Mouse (Mus musculus) liver, embryonic 13.5 days (tissue): ENCODE data around the gene Cpm. TPM values are rescaled to one million over a fixed set of nuclear protein-coding genes. Genes with fewer than 3 reads are reported as not detected.

Experiments used
- ATAC-seq: fragments of 200-750 bp; cut with Nextera tagmentation; 2 replicates; pipeline ENCODE4 v1.8.0; 2017; ENCODE audit warnings: low read depth, mild to moderate bottlenecking, moderate number of reproducible peaks, moderate library complexity
- DNase-seq: peaks from one replicate; pipeline ENCODE4 v3.0.0; 2022
- H3K27ac ChIP-seq: fragments of 300-500 bp; sonication (generic); 2 replicates; pipeline ENCODE4 v1.5.1; 2015; ENCODE audit warnings: moderate library complexity, mild to moderate bottlenecking, inconsistent platforms
- H3K27me3 ChIP-seq: fragments of 300-500 bp; sonication (generic); 2 replicates; pipeline ENCODE4 v1.6.1; 2015; ENCODE audit warnings: mild to moderate bottlenecking, inconsistent platforms
- H3K36me3 ChIP-seq: fragments of 300-500 bp; sonication (generic); 2 replicates; pipeline ENCODE4 v1.6.1; 2015; ENCODE audit warnings: mild to moderate bottlenecking, inconsistent platforms
- H3K4me1 ChIP-seq: fragments of 300-500 bp; sonication (generic); replicated peaks from 2 replicates; pipeline ENCODE4 v1.6.1; 2015; ENCODE audit warnings: inconsistent platforms
- H3K4me2 ChIP-seq: fragments of 300-500 bp; sonication (generic); 2 replicates; pipeline ENCODE4 v1.6.1; 2015; ENCODE audit warnings: inconsistent platforms, mild to moderate bottlenecking, moderate library complexity
- H3K4me3 ChIP-seq: fragments of 300-500 bp; sonication (generic); replicated peaks from 2 replicates; pipeline ENCODE4 v1.5.1; 2015; ENCODE audit warnings: mild to moderate bottlenecking, inconsistent platforms
- H3K9ac ChIP-seq: fragments of 300-500 bp; sonication (generic); 2 replicates; pipeline ENCODE4 v1.6.1; 2015; ENCODE audit warnings: mild to moderate bottlenecking, inconsistent platforms
- H3K9me3 ChIP-seq: fragments of 300-500 bp; sonication (generic); replicated peaks from 2 replicates; pipeline ENCODE4 v1.6.1; 2016; ENCODE audit warnings: inconsistent platforms
- WGBS: fragments of 180-500 bp; shearing (Covaris S2); methylation state at CpG from one replicate; pipeline ENCODE4 v1.1.7; 2015; ENCODE audit not compliant: insufficient replicate concordance; 5-methylcytosine and 5-hydroxymethylcytosine counted together
- polyA plus RNA-seq: library from polyadenylated mRNA; unstranded; fragments of >200 nt; fragmentation: Nextera tagmentation; extraction: Ambion mirVana; gene quantifications from 2 replicates; pipeline ENCODE4 v1.2.1, GENCODE M21; 2015

The Cpm gene
- polyA plus RNA-seq, 1 experiment from 2014 or later = 19.3 TPM

DNA sequence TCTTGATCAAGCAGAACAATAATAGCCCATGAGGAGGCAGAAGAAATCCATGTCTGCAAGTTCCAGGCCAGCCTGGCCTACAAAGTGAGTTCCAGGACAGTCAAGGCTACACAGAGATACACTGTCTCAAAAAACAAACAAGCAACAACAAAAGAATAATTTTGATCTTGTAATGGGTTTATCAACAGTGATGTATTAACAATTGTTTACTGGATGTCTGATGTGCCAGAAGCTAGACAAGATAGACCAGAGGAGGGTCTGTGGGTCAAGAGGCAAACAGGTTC, 35.6 kb downstream of the Cpm start:
- Histone ChIP-seq H3K4me3 (no peak overlapping the region), H3K4me1 (peaks cover 3% of the 10 kb centered on the region; the same call in 1 of the 2 replicates), H3K27ac (no peak overlapping the region), H3K9me3 (no peaks in the 10 kb centered on the region), H3K36me3 (no peaks in the 10 kb centered on the region), H3K4me2 (no peak overlapping the region), H3K27me3 (no peaks in the 10 kb centered on the region), H3K9ac (no peak overlapping the region)
- DNase-seq = no peak
- ATAC-seq = no peak

- ATAC-seq (no peak), DNase-seq (no peak)
- H3K4me1 ChIP-seq = peaks cover 3% of the 10 kb centered on the region; the same call in 1 of the 2 replicates
- WGBS = 54% methylated on average over 9 of the region's 9 CpGs
- no peak overlapping the region for H3K27ac ChIP-seq
- no peak overlapping the region for H3K9ac ChIP-seq
- no peaks in the 10 kb centered on the region for H3K36me3 ChIP-seq
- H3K4me3 ChIP-seq = no peak overlapping the region
- no peaks in the 10 kb centered on the region for H3K27me3 ChIP-seq
- H3K4me2 ChIP-seq = no peak overlapping the region
- H3K9me3 ChIP-seq = no peaks in the 10 kb centered on the region
Observed at GRCm38 (mm10) chr10:117665376-117666275, 36.3 kb downstream of the Cpm start.

DNA sequence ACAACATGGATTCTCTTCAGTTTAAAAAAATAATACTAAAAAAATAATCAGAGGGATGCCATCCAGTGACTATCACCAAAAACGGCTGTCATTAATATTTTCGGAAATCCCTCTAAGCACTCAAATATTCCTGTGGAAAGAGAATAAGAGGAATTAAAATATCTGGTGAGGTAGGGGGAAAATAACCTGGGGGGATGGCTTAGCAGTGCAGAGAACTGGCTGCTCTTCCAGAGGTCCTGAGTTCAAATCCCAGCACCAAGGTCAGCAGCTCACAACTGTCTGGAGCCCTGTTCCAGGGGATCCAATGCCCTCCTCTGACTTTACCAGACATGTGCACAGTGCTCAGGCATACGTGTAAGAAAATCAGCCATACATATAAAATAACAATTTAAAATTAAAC, 37.1 kb downstream of the Cpm start:
- Histone ChIP-seq H3K4me2 (no peak overlapping the region), H3K9me3 (no peaks in the 10 kb centered on the region), H3K27me3 (no peaks in the 10 kb centered on the region), H3K9ac (no peak overlapping the region), H3K4me1 (peaks cover 3% of the 10 kb centered on the region; the same call in 1 of the 2 replicates), H3K4me3 (no peak overlapping the region), H3K36me3 (no peaks in the 10 kb centered on the region), H3K27ac (no peak overlapping the region)
- ATAC-seq (no peak), DNase-seq (no peak)
- WGBS = 66% methylated on average over 3 of the region's 3 CpGs

DNA sequence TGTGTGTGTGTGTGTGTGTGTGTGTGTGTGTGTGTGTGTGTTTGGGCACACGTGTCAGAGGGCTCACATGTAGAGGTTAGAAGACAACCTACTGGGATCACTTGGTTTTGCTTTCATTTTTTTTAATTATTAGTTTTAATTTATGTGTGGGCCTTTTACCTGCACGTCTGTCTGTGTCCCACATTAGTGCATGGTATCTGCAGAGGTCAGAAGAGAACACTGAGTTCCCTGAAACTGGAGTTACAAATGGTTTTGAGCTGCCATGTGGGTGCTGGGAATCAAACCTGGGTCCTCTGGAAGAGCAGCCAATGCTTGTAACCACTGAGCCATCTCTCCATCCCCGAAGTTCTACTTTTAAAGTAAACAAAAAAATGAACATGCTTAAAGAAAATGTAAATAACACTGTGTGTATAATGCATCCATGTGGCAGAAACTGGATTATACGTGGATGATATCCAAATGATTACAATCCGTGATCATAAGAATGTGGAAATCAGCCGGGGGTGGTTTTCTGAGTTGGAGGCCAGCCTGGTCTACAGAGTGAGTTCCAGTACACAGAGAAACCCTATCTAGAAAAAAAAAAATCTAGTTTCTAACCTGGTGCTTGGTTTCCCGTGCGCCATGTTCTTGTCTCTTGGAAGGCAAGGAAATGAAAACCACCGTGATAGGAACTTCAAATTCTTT, 37.8 kb downstream of the Cpm start:
- no peaks in the 10 kb centered on the region for H3K36me3 ChIP-seq
- 78% methylated on average over 9 of the region's 9 CpGs for WGBS
- peaks cover 3% of the 10 kb centered on the region; the same call in 1 of the 2 replicates for H3K4me1 ChIP-seq
- no peak overlapping the region for H3K9ac ChIP-seq
- no peak overlapping the region for H3K27ac ChIP-seq
- H3K9me3 ChIP-seq = no peaks in the 10 kb centered on the region
- no peak overlapping the region for H3K4me3 ChIP-seq
- no peak overlapping the region for H3K4me2 ChIP-seq
- DNase-seq (no peak), ATAC-seq (no peak)
- no peaks in the 10 kb centered on the region for H3K27me3 ChIP-seq

GRCm38 (mm10) chr10:117667663-117668507, 38.6 kb downstream of the Cpm start:
- no peak for DNase-seq
- Histone ChIP-seq H3K4me2 (no peak overlapping the region), H3K4me1 (peaks cover 1% of the 10 kb centered on the region; the same call in 1 of the 2 replicates), H3K27ac (no peak overlapping the region), H3K9me3 (no peaks in the 10 kb centered on the region), H3K4me3 (no peak overlapping the region), H3K27me3 (no peaks in the 10 kb centered on the region), H3K9ac (no peak overlapping the region), H3K36me3 (no peaks in the 10 kb centered on the region)
- 79% methylated on average over 28 of the region's 28 CpGs for WGBS
- ATAC-seq = no peak

GRCm38 (mm10) chr10:117668546-117669300, 39.4 kb downstream of the Cpm start:
- ATAC-seq = no peak
- Histone ChIP-seq H3K4me1 (no peaks in the 10 kb centered on the region), H3K4me2 (no peak overlapping the region), H3K4me3 (no peak overlapping the region), H3K9me3 (no peaks in the 10 kb centered on the region), H3K27me3 (no peaks in the 10 kb centered on the region), H3K9ac (no peak overlapping the region), H3K27ac (no peak overlapping the region), H3K36me3 (no peaks in the 10 kb centered on the region)
- no peak for DNase-seq
- 69% methylated on average over 10 of the region's 10 CpGs for WGBS

GRCm38 (mm10) chr10:117669449-117670090, 40.3 kb downstream of the Cpm start:
- Histone ChIP-seq H3K9me3 (no peaks in the 10 kb centered on the region), H3K9ac (no peak overlapping the region), H3K27ac (no peak overlapping the region), H3K4me2 (no peak overlapping the region), H3K4me3 (no peak overlapping the region), H3K27me3 (no peaks in the 10 kb centered on the region), H3K4me1 (no peaks in the 10 kb centered on the region), H3K36me3 (no peaks in the 10 kb centered on the region)
- ATAC-seq = no peak
- no peak for DNase-seq
- whole genome bisulfite sequencing = 65% methylated on average over 10 of the region's 10 CpGs

DNA sequence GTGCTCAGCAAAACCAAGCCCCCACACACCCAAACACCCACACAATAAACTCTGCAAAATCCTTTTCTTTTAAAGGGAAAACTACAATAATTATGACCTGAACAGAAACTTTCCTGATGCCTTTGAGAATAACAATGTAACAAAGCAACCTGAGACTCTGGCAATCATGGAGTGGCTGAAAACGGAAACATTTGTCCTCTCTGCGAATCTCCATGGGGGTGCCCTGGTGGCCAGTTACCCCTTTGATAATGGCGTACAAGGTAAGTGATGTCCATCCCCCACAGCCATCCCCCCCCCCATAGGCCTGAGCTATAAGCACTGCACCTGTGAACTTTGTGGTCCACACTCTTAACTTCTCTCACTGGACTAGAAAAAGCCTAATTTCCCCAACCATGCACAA, 40.8 kb downstream of the Cpm start:
- Histone ChIP-seq H3K36me3 (no peaks in the 10 kb centered on the region), H3K27ac (no peak overlapping the region), H3K27me3 (no peaks in the 10 kb centered on the region), H3K4me2 (no peak overlapping the region), H3K9me3 (no peaks in the 10 kb centered on the region), H3K4me3 (no peak overlapping the region), H3K9ac (no peak overlapping the region), H3K4me1 (no peaks in the 10 kb centered on the region)
- DNase-seq (no peak), ATAC-seq (no peak)
- 63% methylated on average over 3 of the region's 3 CpGs for WGBS

DNA sequence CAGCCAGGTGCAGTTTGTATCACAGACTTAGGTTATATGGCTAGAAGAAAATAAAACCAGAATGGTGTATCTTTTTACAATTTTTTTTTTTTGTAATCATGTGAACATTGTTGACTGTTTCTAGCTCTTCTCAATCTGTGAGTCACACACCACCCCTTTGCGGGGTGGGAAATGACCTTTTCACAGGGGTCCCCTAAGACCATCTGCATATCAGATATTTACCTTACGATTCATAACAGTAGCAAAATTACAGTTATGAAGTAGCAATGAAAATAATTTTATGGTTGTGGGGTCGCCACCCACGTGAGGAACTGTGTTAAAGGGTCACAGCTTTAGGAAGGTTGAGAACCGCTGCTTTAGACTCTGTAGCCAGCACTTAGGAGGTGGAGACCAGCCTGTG, 41.5 kb downstream of the Cpm start:
- 64% methylated on average over 5 of the region's 5 CpGs for WGBS
- ATAC-seq = no peak
- H3K9me3 ChIP-seq = no peaks in the 10 kb centered on the region
- H3K27me3 ChIP-seq = no peaks in the 10 kb centered on the region
- no peak overlapping the region for H3K27ac ChIP-seq
- no peak overlapping the region for H3K4me2 ChIP-seq
- no peaks in the 10 kb centered on the region for H3K36me3 ChIP-seq
- peaks cover 2% of the 10 kb centered on the region for H3K4me1 ChIP-seq
- no peak overlapping the region for H3K9ac ChIP-seq
- no peak overlapping the region for H3K4me3 ChIP-seq
- DNase-seq = no peak

GRCm38 (mm10) chr10:117671266-117671665, 42.0 kb downstream of the Cpm start:
- Histone ChIP-seq H3K27me3 (no peaks in the 10 kb centered on the region), H3K36me3 (no peaks in the 10 kb centered on the region), H3K4me3 (no peak overlapping the region), H3K9ac (no peak overlapping the region), H3K9me3 (no peaks in the 10 kb centered on the region), H3K27ac (no peak overlapping the region), H3K4me1 (peaks cover 7% of the 10 kb centered on the region), H3K4me2 (no peak overlapping the region)
- DNase-seq = no peak
- WGBS = 66% methylated on average over 9 of the region's 9 CpGs
- no peak for ATAC-seq
